Mouse (Mus musculus): ENCODE measurements at regions not wholly inside any gene's neighbourhood (a gene's known extent, or its start where the extent isn't known, plus 50 kb on each side); places are given as distances from the start of the nearest gene placed in this dataset.

DNA sequence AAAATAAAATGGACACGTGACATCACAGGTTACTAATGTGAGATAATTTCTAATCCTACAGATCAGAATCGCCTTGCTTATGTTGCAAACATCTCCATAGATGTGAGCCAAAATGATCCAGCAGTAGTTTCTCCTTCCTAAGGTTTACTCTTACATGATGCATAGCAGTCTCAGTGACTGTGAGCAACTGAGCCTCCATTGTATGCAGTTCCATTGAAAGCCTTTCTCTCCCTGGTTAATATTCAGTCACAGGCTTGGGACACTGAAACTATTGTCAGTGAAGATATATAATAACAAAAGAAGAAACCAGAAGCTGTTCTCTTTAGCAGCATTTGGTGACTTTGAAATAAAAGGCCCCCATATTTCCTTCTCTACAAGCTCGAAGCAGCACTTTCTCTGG, 305.9 kb downstream of the Rbm26 start:
- H3K4me2 ChIP-seq: no peak overlapping the region
- no peaks in the 10 kb centered on the region for H3K27me3 ChIP-seq (ENCODE audit: control insufficient read depth, insufficient read depth, low read length)
- no peak overlapping the region for H3K4me3 ChIP-seq (ENCODE audit: low read depth, low read length)
- no peaks in the 10 kb centered on the region for H3K4me1 ChIP-seq (ENCODE audit: control insufficient read depth, insufficient read depth, low read length)
- 80% methylated on average over 3 of the region's 3 CpGs for WGBS (ENCODE audit: insufficient replicate concordance)
- H3K36me3 ChIP-seq (ENCODE audit: control insufficient read depth, insufficient read depth, low read length): no peaks in the 10 kb centered on the region
- H3K9ac ChIP-seq (ENCODE audit: low read depth, low read length): no peak overlapping the region
- H3K9me3 ChIP-seq (replicated peaks; ENCODE audit: control insufficient read depth, low read length): no peaks in the 10 kb centered on the region
- no peak overlapping the region for H3K27ac ChIP-seq (ENCODE audit: low read depth, low read length)
- no peak for ATAC-seq (replicated peaks; ENCODE audit: insufficient number of reproducible peaks, low FRiP score, low TSS enrichment)

DNA sequence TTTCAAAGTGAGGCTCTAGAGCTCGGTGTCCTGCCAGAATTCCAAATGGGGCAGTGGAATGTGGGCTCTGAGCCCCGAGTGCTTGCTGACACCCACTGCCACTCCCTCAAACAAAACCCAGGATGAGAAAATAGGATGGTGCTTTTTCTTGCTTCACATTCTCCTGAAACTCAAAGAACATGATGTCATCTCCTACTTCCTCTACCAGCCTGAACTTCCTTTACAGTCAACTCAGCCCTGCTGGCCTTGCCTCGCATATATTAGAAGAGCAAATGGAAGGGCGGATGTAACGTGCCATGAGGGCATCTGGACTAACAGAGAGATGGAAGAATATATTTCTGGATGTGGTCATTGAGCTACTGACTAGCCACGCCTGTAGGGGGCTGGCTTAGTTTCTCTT, 309.6 kb downstream of the Rbm26 start:
- Histone ChIP-seq H3K4me3 (ENCODE audit: low read depth, low read length) (no peak overlapping the region), H3K4me1 (ENCODE audit: control insufficient read depth, insufficient read depth, low read length) (no peaks in the 10 kb centered on the region), H3K9ac (ENCODE audit: low read depth, low read length) (no peak overlapping the region), H3K27ac (ENCODE audit: low read depth, low read length) (no peak overlapping the region), H3K27me3 (ENCODE audit: control insufficient read depth, insufficient read depth, low read length) (no peaks in the 10 kb centered on the region), H3K36me3 (ENCODE audit: control insufficient read depth, insufficient read depth, low read length) (no peaks in the 10 kb centered on the region), H3K9me3 (replicated peaks; ENCODE audit: control insufficient read depth, low read length) (no peaks in the 10 kb centered on the region), H3K4me2 (no peak overlapping the region)
- no peak for ATAC-seq (replicated peaks; ENCODE audit: insufficient number of reproducible peaks, low FRiP score, low TSS enrichment)
- 63% methylated on average over 6 of the region's 6 CpGs for WGBS (ENCODE audit: insufficient replicate concordance)

DNA sequence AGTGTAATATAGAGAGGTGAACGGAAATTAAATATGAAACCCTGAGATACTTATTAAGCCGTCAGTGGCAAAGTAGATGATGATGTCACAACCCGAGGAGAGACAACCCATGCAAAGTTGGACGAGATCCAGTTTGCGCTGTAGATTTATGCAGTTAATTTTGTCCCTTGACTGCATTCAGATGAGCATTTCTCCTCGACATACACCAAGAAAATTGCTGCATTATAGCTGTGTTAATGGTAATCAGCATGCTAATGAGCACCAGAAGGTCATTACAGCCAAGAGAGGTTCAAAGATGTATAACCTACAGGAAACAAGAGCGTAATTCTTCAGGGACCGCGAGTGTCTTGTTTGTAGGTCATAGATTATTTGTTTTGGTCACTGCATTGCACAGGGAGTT, 313.2 kb downstream of the Rbm26 start:
- no peak for ATAC-seq (replicated peaks; ENCODE audit: insufficient number of reproducible peaks, low FRiP score, low TSS enrichment)
- H3K4me1 ChIP-seq (ENCODE audit: control insufficient read depth, insufficient read depth, low read length): no peaks in the 10 kb centered on the region
- no peaks in the 10 kb centered on the region for H3K36me3 ChIP-seq (ENCODE audit: control insufficient read depth, insufficient read depth, low read length)
- no peak overlapping the region for H3K4me2 ChIP-seq
- H3K9me3 ChIP-seq (replicated peaks; ENCODE audit: control insufficient read depth, low read length): no peaks in the 10 kb centered on the region
- 82% methylated on average over 9 of the region's 9 CpGs for WGBS (ENCODE audit: insufficient replicate concordance)
- H3K9ac ChIP-seq (ENCODE audit: low read depth, low read length): no peak overlapping the region
- H3K27ac ChIP-seq (ENCODE audit: low read depth, low read length): no peak overlapping the region
- no peaks in the 10 kb centered on the region for H3K27me3 ChIP-seq (ENCODE audit: control insufficient read depth, insufficient read depth, low read length)
- no peak overlapping the region for H3K4me3 ChIP-seq (ENCODE audit: low read depth, low read length)

DNA sequence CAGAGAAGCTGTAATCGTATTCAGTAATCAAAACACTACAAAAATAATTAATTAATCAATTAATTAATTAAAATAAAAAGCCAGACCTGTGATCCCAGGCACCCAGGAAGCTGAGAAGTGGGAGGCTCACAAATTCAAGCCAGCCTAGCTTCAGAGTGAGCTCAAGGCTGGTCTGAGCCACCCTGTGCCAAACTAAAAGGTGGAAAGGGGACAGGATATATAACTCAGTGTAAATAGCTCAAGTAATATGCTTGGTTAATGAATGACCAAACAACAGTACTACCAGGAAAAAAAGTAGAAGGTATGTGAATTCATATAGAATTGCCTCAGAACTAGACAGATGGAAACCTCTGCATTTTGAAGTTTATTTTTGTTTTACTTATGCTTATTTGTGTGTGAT, 321.2 kb downstream of the Rbm26 start:
- no peak overlapping the region for H3K4me2 ChIP-seq
- no peak overlapping the region for H3K4me3 ChIP-seq (ENCODE audit: low read depth, low read length)
- no peaks in the 10 kb centered on the region for H3K27me3 ChIP-seq (ENCODE audit: control insufficient read depth, insufficient read depth, low read length)
- H3K27ac ChIP-seq (ENCODE audit: low read depth, low read length): no peak overlapping the region
- H3K9ac ChIP-seq (ENCODE audit: low read depth, low read length): no peak overlapping the region
- no peak for ATAC-seq (replicated peaks; ENCODE audit: insufficient number of reproducible peaks, low FRiP score, low TSS enrichment)
- no peaks in the 10 kb centered on the region for H3K9me3 ChIP-seq (replicated peaks; ENCODE audit: control insufficient read depth, low read length)
- WGBS (ENCODE audit: insufficient replicate concordance): 64% methylated on average over 1 of the region's 1 CpGs
- H3K4me1 ChIP-seq (ENCODE audit: control insufficient read depth, insufficient read depth, low read length): no peaks in the 10 kb centered on the region
- H3K36me3 ChIP-seq (ENCODE audit: control insufficient read depth, insufficient read depth, low read length): no peaks in the 10 kb centered on the region

DNA sequence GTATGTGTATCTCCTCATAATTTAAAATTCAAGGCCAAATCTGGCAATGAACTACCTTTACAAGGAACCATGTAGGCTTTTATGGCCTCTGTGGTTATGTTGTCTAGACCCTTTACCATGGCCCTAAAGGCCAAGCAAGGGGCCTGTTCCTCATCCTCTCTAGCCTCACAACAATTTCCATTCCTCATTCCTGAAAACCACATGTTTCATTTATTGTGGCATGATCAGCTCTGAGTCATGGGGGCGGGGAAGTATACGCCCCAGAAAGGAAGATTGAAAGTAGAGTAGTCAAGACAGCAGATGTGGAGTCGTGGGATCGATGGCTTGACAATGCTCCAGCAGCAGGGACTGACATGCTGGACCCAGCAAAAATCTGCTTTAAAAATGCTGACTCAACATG, 326.8 kb upstream of the Rnf219 start:
- H3K4me2 ChIP-seq: no peak overlapping the region
- ATAC-seq (replicated peaks; ENCODE audit: insufficient number of reproducible peaks, low FRiP score, low TSS enrichment): no peak
- no peaks in the 10 kb centered on the region for H3K36me3 ChIP-seq (ENCODE audit: control insufficient read depth, insufficient read depth, low read length)
- no peaks in the 10 kb centered on the region for H3K27me3 ChIP-seq (ENCODE audit: control insufficient read depth, insufficient read depth, low read length)
- H3K4me3 ChIP-seq (ENCODE audit: low read depth, low read length): no peak overlapping the region
- no peaks in the 10 kb centered on the region for H3K9me3 ChIP-seq (replicated peaks; ENCODE audit: control insufficient read depth, low read length)
- no peak overlapping the region for H3K27ac ChIP-seq (ENCODE audit: low read depth, low read length)
- H3K9ac ChIP-seq (ENCODE audit: low read depth, low read length): no peak overlapping the region
- 96% methylated on average over 4 of the region's 4 CpGs for WGBS (ENCODE audit: insufficient replicate concordance)
- no peaks in the 10 kb centered on the region for H3K4me1 ChIP-seq (ENCODE audit: control insufficient read depth, insufficient read depth, low read length)

DNA sequence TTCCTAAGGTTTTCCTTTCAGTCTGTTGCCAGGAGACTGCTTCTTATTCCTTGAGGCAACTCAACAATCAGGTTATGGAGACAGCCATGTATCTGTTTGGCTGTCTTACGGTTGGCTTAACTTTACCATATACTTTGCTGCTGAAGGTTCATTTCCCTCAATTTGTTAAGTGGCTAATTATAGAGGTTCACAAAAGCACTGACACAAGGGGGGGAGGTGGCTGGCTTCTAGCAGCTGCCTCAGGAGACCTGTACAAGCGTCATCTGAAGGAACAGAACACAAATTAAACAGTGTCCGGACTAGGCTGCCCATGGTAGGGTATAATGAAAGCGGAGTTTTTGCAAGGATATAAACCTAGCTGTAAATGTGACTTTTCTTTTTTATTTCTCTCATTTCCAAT, 305.0 kb upstream of the Rnf219 start:
- 74% methylated on average over 4 of the region's 4 CpGs for WGBS (ENCODE audit: insufficient replicate concordance)
- H3K27ac ChIP-seq (ENCODE audit: low read depth, low read length): no peak overlapping the region
- no peaks in the 10 kb centered on the region for H3K36me3 ChIP-seq (ENCODE audit: control insufficient read depth, insufficient read depth, low read length)
- H3K4me3 ChIP-seq (ENCODE audit: low read depth, low read length): no peak overlapping the region
- no peak overlapping the region for H3K9ac ChIP-seq (ENCODE audit: low read depth, low read length)
- no peaks in the 10 kb centered on the region for H3K27me3 ChIP-seq (ENCODE audit: control insufficient read depth, insufficient read depth, low read length)
- H3K9me3 ChIP-seq (replicated peaks; ENCODE audit: control insufficient read depth, low read length): no peaks in the 10 kb centered on the region
- no peak overlapping the region for H3K4me2 ChIP-seq
- no peaks in the 10 kb centered on the region for H3K4me1 ChIP-seq (ENCODE audit: control insufficient read depth, insufficient read depth, low read length)
- ATAC-seq (replicated peaks; ENCODE audit: insufficient number of reproducible peaks, low FRiP score, low TSS enrichment): no peak

DNA sequence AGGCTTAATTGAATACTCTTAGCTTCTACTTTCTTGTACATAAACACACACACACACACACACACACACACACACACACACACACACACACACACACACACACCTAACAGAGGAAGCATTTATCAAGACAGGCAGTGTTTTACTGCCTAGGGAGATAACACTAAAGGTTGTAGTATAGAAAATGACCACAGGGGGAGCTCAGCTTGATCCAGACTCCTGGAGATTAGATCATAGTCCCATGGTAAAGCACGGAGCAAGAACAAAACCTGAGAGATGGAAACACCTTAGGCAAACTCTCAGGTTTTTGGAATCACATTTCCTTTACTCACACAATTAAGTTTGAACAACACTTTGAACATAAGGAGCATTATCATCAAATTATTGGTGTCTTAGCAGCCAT, 302.5 kb upstream of the Rnf219 start:
- 64% methylated on average over 1 of the region's 1 CpGs for WGBS (ENCODE audit: insufficient replicate concordance)
- H3K27ac ChIP-seq (ENCODE audit: low read depth, low read length): no peak overlapping the region
- no peak overlapping the region for H3K4me2 ChIP-seq
- H3K27me3 ChIP-seq (ENCODE audit: control insufficient read depth, insufficient read depth, low read length): no peaks in the 10 kb centered on the region
- no peaks in the 10 kb centered on the region for H3K9me3 ChIP-seq (replicated peaks; ENCODE audit: control insufficient read depth, low read length)
- H3K4me3 ChIP-seq (ENCODE audit: low read depth, low read length): no peak overlapping the region
- H3K4me1 ChIP-seq (ENCODE audit: control insufficient read depth, insufficient read depth, low read length): no peaks in the 10 kb centered on the region
- no peaks in the 10 kb centered on the region for H3K36me3 ChIP-seq (ENCODE audit: control insufficient read depth, insufficient read depth, low read length)
- no peak overlapping the region for H3K9ac ChIP-seq (ENCODE audit: low read depth, low read length)
- ATAC-seq (replicated peaks; ENCODE audit: insufficient number of reproducible peaks, low FRiP score, low TSS enrichment): no peak

DNA sequence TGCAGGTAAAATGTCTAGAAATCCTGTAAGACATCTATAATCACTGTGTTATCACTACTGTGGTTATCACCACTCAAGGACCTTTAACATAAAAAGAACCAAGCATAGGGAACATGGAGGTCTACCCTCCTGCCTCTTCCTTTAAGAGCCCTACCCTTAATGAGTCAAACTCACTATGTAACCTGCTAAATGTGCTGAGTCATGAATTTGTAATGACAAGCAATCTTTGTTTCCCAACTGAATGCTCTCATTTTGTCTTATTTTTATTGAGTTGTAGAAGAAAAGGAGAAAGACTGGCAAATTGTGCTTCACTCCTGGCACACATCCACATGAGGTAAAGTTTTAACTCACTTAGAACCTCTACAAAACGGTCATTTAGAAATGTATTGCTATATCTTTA, 301.8 kb upstream of the Rnf219 start:
- H3K9me3 ChIP-seq (replicated peaks; ENCODE audit: control insufficient read depth, low read length): no peaks in the 10 kb centered on the region
- no peak overlapping the region for H3K9ac ChIP-seq (ENCODE audit: low read depth, low read length)
- H3K4me2 ChIP-seq: no peak overlapping the region
- H3K4me3 ChIP-seq (ENCODE audit: low read depth, low read length): no peak overlapping the region
- H3K36me3 ChIP-seq (ENCODE audit: control insufficient read depth, insufficient read depth, low read length): no peaks in the 10 kb centered on the region
- WGBS (ENCODE audit: insufficient replicate concordance): 59% methylated on average over 1 of the region's 1 CpGs
- no peaks in the 10 kb centered on the region for H3K27me3 ChIP-seq (ENCODE audit: control insufficient read depth, insufficient read depth, low read length)
- no peak overlapping the region for H3K27ac ChIP-seq (ENCODE audit: low read depth, low read length)
- no peaks in the 10 kb centered on the region for H3K4me1 ChIP-seq (ENCODE audit: control insufficient read depth, insufficient read depth, low read length)
- ATAC-seq (replicated peaks; ENCODE audit: insufficient number of reproducible peaks, low FRiP score, low TSS enrichment): no peak

DNA sequence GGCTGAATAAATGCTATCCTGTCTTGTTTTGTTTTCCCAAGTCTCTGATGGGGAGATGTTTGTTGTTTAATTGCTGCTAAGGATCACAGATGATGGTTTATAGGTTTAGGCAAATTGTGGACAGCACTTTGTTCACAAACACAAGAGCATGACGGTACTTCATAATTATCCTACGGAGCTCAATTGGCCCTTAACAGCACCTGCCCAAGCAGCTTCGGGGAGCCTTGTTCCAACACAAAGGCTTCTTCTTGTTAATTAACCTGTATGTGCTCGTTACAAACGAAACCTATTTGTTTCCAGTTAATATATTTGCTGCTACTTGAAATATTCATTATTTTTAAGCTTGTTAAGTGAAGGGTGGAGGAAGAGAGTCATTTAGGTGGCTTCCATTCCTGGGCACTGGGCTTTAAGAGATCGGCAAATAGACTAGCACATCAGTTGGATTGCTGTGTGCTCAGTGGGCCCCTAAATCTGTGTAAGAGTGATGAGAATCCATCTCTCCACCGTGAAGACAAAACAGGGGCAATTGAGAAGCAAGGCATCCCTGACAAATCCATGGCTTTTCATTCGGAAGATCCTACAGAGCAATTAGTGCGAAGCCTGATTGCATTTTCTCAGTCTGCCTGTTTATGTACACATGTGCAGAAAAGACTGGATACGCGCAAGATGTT, 299.6 kb upstream of the Rnf219 start:
- H3K9ac ChIP-seq (ENCODE audit: low read depth, low read length): no peak overlapping the region
- no peaks in the 10 kb centered on the region for H3K36me3 ChIP-seq (ENCODE audit: control insufficient read depth, insufficient read depth, low read length)
- no peaks in the 10 kb centered on the region for H3K27me3 ChIP-seq (ENCODE audit: control insufficient read depth, insufficient read depth, low read length)
- H3K9me3 ChIP-seq (replicated peaks; ENCODE audit: control insufficient read depth, low read length): no peaks in the 10 kb centered on the region
- no peak overlapping the region for H3K4me2 ChIP-seq
- no peak for ATAC-seq (replicated peaks; ENCODE audit: insufficient number of reproducible peaks, low FRiP score, low TSS enrichment)
- H3K4me3 ChIP-seq (ENCODE audit: low read depth, low read length): no peak overlapping the region
- no peaks in the 10 kb centered on the region for H3K4me1 ChIP-seq (ENCODE audit: control insufficient read depth, insufficient read depth, low read length)
- WGBS (ENCODE audit: insufficient replicate concordance): 82% methylated on average over 11 of the region's 11 CpGs
- H3K27ac ChIP-seq (ENCODE audit: low read depth, low read length): no peak overlapping the region

All from heart, embryonic 11.5 days (tissue).